In the genomic region with DNA sequence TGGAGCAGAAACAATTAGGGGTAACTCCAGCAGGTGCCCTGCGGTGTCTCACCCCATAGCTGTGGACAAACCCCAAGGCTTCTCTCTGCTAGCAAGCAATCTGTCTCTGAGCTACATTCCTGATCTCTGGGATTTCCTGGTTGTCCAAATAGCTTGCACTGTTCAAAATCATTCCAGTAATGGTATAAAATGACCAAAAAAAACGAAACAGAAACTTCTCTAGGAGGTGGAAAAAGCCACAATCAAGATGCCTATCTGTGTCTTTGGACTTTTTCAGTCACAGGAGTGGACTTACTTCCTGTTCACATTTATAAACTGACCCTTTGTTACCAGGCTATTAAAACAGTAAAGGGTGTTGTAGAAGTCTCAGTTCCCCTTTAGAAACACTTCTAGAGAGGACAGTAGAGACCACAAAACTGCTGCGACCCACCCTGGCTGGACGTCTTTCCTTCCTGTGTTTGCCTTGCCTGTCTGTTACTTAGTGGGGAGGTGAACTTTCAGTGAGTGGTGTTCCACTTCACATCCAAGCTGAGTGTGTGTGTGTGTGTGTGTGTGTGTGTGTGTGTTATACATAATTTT, we compare ENCODE assay signal across 7 mouse cellular contexts. TPM values are rescaled to one million over a fixed set of nuclear protein-coding genes. Genes with fewer than 3 reads are reported as not detected.
A peak's percentile ranks its signal among the peaks of the same experiment; 100 is the strongest.
DNase-seq lines count a peak whose midpoint lies in the region; ATAC-seq lines count a peak whose summit lies in the region.

No protein-coding gene starts in this region.

- H3K4me2 ChIP-seq in hindbrain, embryonic 11.5 days (replicated peaks; ENCODE audit: low read depth, low read length), result peak overlapping the region; percentile 60; the same call in 1 of the 2 replicates

- H3K27me3 ChIP-seq in hindbrain, embryonic 11.5 days (ENCODE audit: control insufficient read depth, insufficient read depth, low read length), result no peaks in the 10 kb centered on the region
- peaks cover 12% of the 10 kb centered on the region for H3K27me3 ChIP-seq in megakaryocyte, embryonic 14.5 days (replicated peaks)

- no peaks in the 10 kb centered on the region for H3K36me3 ChIP-seq in hindbrain, embryonic 11.5 days (ENCODE audit: control insufficient read depth, insufficient read depth, low read length)
- H3K36me3 ChIP-seq in megakaryocyte, embryonic 14.5 days (replicated peaks; ENCODE audit: low read length), result peaks cover 11% of the 10 kb centered on the region

- H3K4me3 ChIP-seq in hindbrain, embryonic 11.5 days (ENCODE audit: low read depth, low read length), result no peak overlapping the region; the same call in 1 of the 2 replicates
- peak overlapping the region; percentile 89 for H3K4me3 ChIP-seq in megakaryocyte, embryonic 14.5 days (replicated peaks)

- no peak for ATAC-seq in hindbrain, embryonic 11.5 days (ENCODE audit: low FRiP score)
- no peak for ATAC-seq in CD4-positive, CD25-positive, alpha-beta regulatory T cell, adult 4 months

- no peak overlapping the region for H3K27ac ChIP-seq in hindbrain, embryonic 11.5 days (ENCODE audit: low read depth, low read length)

- H3K9me3 ChIP-seq in hindbrain, embryonic 11.5 days (ENCODE audit: control insufficient read depth, low read length), result no peaks in the 10 kb centered on the region
- no peaks in the 10 kb centered on the region for H3K9me3 ChIP-seq in megakaryocyte, embryonic 14.5 days

- WGBS in hindbrain, embryonic 11.5 days, result 70% methylated on average over 4 of the region's 4 CpGs

- DNase-seq in 416B (ENCODE audit: low read depth) (peak; percentile 70), A20 (ENCODE audit: low read depth, low spot score) (peak; percentile 67)
- DNase-seq in hindbrain, embryonic 11.5 days (ENCODE audit: low spot score), result no peak
- no peak for DNase-seq in spleen, postnatal 10 days (ENCODE audit: low spot score in 2 of 2)
- DNase-seq in adrenal gland, postnatal 36 days, result no peak

- no peak overlapping the region for H3K9ac ChIP-seq in hindbrain, embryonic 11.5 days (ENCODE audit: low read depth, low read length)

- no peaks in the 10 kb centered on the region for H3K4me1 ChIP-seq in hindbrain, embryonic 11.5 days (replicated peaks; ENCODE audit: control insufficient read depth, insufficient read depth, low read length)
- H3K4me1 ChIP-seq in megakaryocyte, embryonic 14.5 days, result peaks cover 60% of the 10 kb centered on the region

RNA-seq across cellular contexts. Expression of gene Slc2a6, which starts 0.7 kb away (rescaled TPM):
- 1.1 and 2.3 TPM in 2 replicates for polyA plus RNA-seq in hindbrain, embryonic 11.5 days (2014; fragmentation: Nextera tagmentation; extraction: Ambion mirVana)
- 7.2 and 15.1 TPM in 2 replicates for polyA plus RNA-seq in megakaryocyte, embryonic 14.5 days (2012; ENCODE audit: insufficient read depth, low replicate concordance)
- polyA plus RNA-seq in CD4-positive, CD25-positive, alpha-beta regulatory T cell, adult 4 months (2017; shearing (Covaris generic)), result 1 to 10 TPM; 2.4 to 5.6 TPM
- under 1 TPM; 0.36 to 0.69 TPM for total RNA-seq in adrenal gland, postnatal 36 days (2021)

RNA-seq across cellular contexts. Expression of gene Cacfd1, which starts 18.8 kb away (rescaled TPM):
- polyA plus RNA-seq in hindbrain, embryonic 11.5 days (2014; fragmentation: Nextera tagmentation; extraction: Ambion mirVana), result 91.7 and 98.9 TPM in 2 replicates
- polyA plus RNA-seq in megakaryocyte, embryonic 14.5 days (2012; ENCODE audit: insufficient read depth, low replicate concordance), result 7.0 and 8.3 TPM in 2 replicates
- polyA plus RNA-seq in CD4-positive, CD25-positive, alpha-beta regulatory T cell, adult 4 months (2017; shearing (Covaris generic)), result 10 to 100 TPM; 18.6 to 18.9 TPM
- 10 to 100 TPM; 50.9 to 58.8 TPM for total RNA-seq in adrenal gland, postnatal 36 days (2021)

RNA-seq across cellular contexts. Expression of gene Mymk, which starts 43.5 kb away (rescaled TPM):
- polyA plus RNA-seq in hindbrain, embryonic 11.5 days (2014; fragmentation: Nextera tagmentation; extraction: Ambion mirVana), result 1.9 and 3.6 TPM in 2 replicates
- polyA plus RNA-seq in megakaryocyte, embryonic 14.5 days (2012; ENCODE audit: insufficient read depth, low replicate concordance), result not detected in 2 replicates
- polyA plus RNA-seq in CD4-positive, CD25-positive, alpha-beta regulatory T cell, adult 4 months (2017; shearing (Covaris generic)), result not detected
- total RNA-seq in adrenal gland, postnatal 36 days (2021), result not detected

RNA-seq across cellular contexts. Expression of gene Adamtsl2, which starts 50.7 kb away (rescaled TPM):
- polyA plus RNA-seq in hindbrain, embryonic 11.5 days (2014; fragmentation: Nextera tagmentation; extraction: Ambion mirVana), result 5.6 and 6.2 TPM in 2 replicates
- not detected in 2 replicates for polyA plus RNA-seq in megakaryocyte, embryonic 14.5 days (2012; ENCODE audit: insufficient read depth, low replicate concordance)
- under 1 TPM in 1 of 2 experiments, not detected in 1; 0.31 TPM for polyA plus RNA-seq in CD4-positive, CD25-positive, alpha-beta regulatory T cell, adult 4 months (2017; shearing (Covaris generic))
- total RNA-seq in adrenal gland, postnatal 36 days (2021), result 10 to 100 TPM; 15.7 to 31.7 TPM

RNA-seq across cellular contexts. Expression of gene Adamts13, which starts 55.3 kb away (rescaled TPM):
- polyA plus RNA-seq in hindbrain, embryonic 11.5 days (2014; fragmentation: Nextera tagmentation; extraction: Ambion mirVana), result not detected in 2 replicates
- polyA plus RNA-seq in megakaryocyte, embryonic 14.5 days (2012; ENCODE audit: insufficient read depth, low replicate concordance), result not detected in 2 replicates
- not detected for polyA plus RNA-seq in CD4-positive, CD25-positive, alpha-beta regulatory T cell, adult 4 months (2017; shearing (Covaris generic))
- total RNA-seq in adrenal gland, postnatal 36 days (2021), result not detected

Comparison
In these comparisons a context has a peak if more than half of its experiments do, and no peak if none do; other contexts are left out.
1. DNase-seq: peak in 416B (single experiment) and A20 (single experiment); none in hindbrain, embryonic 11.5 days (single experiment), spleen, postnatal 10 days (0 of 2) and adrenal gland, postnatal 36 days (0 of 2).